Mouse (Mus musculus) effector memory CD4-positive, alpha-beta T cell, adult 7 months (primary cell): Measurements from ENCODE around the gene Col11a2. TPM values are rescaled to one million over a fixed set of nuclear protein-coding genes. Genes with fewer than 3 reads are reported as not detected.

Experiments used
- polyA plus RNA-seq: library from polyadenylated mRNA; unstranded; fragments of 100-300 nt; shearing (Covaris generic); gene quantifications from one replicate; pipeline ENCODE4 v1.2.1, GENCODE M21; 2017

Col11a2 gene
- polyA plus RNA-seq = 0.27 TPM

GRCm38 (mm10) chr17:34038878-34039561 lies at the start of gene Col11a2:
TSS of gene Col11a2 (plus strand) at chr17:34039437.

GRCm38 (mm10) chr17:34000150-34000537 lies 39.1 kb upstream of the Col11a2 start, which contains the start of gene H2-K1:
TSS of gene H2-K1 (minus strand) at chr17:34000347.

GRCm38 (mm10) chr17:34024317-34024821 lies 14.9 kb upstream of the Col11a2 start, which contains the start of gene Ring1:
TSS of gene Ring1 (minus strand) at chr17:34024680.

GRCm38 (mm10) chr17:34027656-34028223 lies 11.5 kb upstream of the Col11a2 start, which contains the start of gene H2-Ke6:
TSS of gene H2-Ke6 (minus strand) at chr17:34028060.

GRCm38 (mm10) chr17:34031465-34032173 lies 7.6 kb upstream of the Col11a2 start, which contains the start of the genes Slc39a7 and Rxrb:
TSS of gene Slc39a7 (minus strand) at chr17:34031682.
TSS of gene Rxrb (plus strand) at chr17:34031812.

GRCm38 (mm10) chr17:34092197-34092875 lies 53.1 kb downstream of the Col11a2 start, which contains the start of gene H2-Oa:
TSS of gene H2-Oa (plus strand) at chr17:34092340.

Other genes starting within 250 kb of the Col11a2 start
- 4.4 TPM for gene Kank3, start 228.9 kb upstream of the Col11a2 start, polyA plus RNA-seq
- gene Rps28, start 214.9 kb upstream of the Col11a2 start, polyA plus RNA-seq = 951 TPM
- gene Ndufa7, start 214.9 kb upstream of the Col11a2 start, polyA plus RNA-seq = 204 TPM
- 15.4 TPM for gene Cd320, start 196.3 kb upstream of the Col11a2 start, polyA plus RNA-seq
- gene Gm7029, start 165.6 kb upstream of the Col11a2 start, polyA plus RNA-seq = not detected
- gene Kifc1, start 148.8 kb upstream of the Col11a2 start, polyA plus RNA-seq = not detected
- gene Platr17, start 134.3 kb upstream of the Col11a2 start, polyA plus RNA-seq = 1.1 TPM
- gene Daxx, start 130.0 kb upstream of the Col11a2 start, polyA plus RNA-seq = 50.2 TPM
- 361 TPM for gene Tapbp, start 123.5 kb upstream of the Col11a2 start, polyA plus RNA-seq
- gene Zbtb22, start 123.5 kb upstream of the Col11a2 start, polyA plus RNA-seq = 17.3 TPM
- 79.3 TPM for gene Rgl2, start 109.9 kb upstream of the Col11a2 start, polyA plus RNA-seq
- 83.9 TPM for gene Pfdn6, start 99.1 kb upstream of the Col11a2 start, polyA plus RNA-seq
- 39.0 TPM for gene Wdr46, start 98.8 kb upstream of the Col11a2 start, polyA plus RNA-seq
- 8.6 TPM for gene B3galt4, start 87.9 kb upstream of the Col11a2 start, polyA plus RNA-seq
- gene Vps52, start 83.6 kb upstream of the Col11a2 start, polyA plus RNA-seq = 38.1 TPM
- gene Rps18, start 83.4 kb upstream of the Col11a2 start, polyA plus RNA-seq = 2,394 TPM
- gene H2-K1, start 39.1 kb upstream of the Col11a2 start, polyA plus RNA-seq = 13,530 TPM
- 26.1 TPM for gene Ring1, start 14.8 kb upstream of the Col11a2 start, polyA plus RNA-seq
- 225 TPM for gene H2-Ke6, start 11.4 kb upstream of the Col11a2 start, polyA plus RNA-seq
- 137 TPM for gene Slc39a7, start 7.8 kb upstream of the Col11a2 start, polyA plus RNA-seq
- gene Rxrb, start 7.6 kb upstream of the Col11a2 start, polyA plus RNA-seq = 78.8 TPM
- 1.2 TPM for gene H2-Oa, start 52.9 kb downstream of the Col11a2 start, polyA plus RNA-seq
- 12.1 TPM for gene H2-DMa, start 80.1 kb downstream of the Col11a2 start, polyA plus RNA-seq
- gene Brd2, start 83.2 kb downstream of the Col11a2 start, polyA plus RNA-seq = 260 TPM
- gene H2-DMb2, start 103.9 kb downstream of the Col11a2 start, polyA plus RNA-seq = 0.28 TPM
- gene H2-DMb1, start 113.6 kb downstream of the Col11a2 start, polyA plus RNA-seq = 1.0 TPM
- gene Tap1, start 148.1 kb downstream of the Col11a2 start, polyA plus RNA-seq = 207 TPM
- gene Psmb9, start 148.3 kb downstream of the Col11a2 start, polyA plus RNA-seq = 283 TPM
- gene Psmb8, start 158.3 kb downstream of the Col11a2 start, polyA plus RNA-seq = 746 TPM
- 259 TPM for gene Tap2, start 164.1 kb downstream of the Col11a2 start, polyA plus RNA-seq
- 20.6 TPM for gene H2-Ob, start 199.5 kb downstream of the Col11a2 start, polyA plus RNA-seq
- gene H2-Ab1, start 218.3 kb downstream of the Col11a2 start, polyA plus RNA-seq = 0.38 TPM
- gene H2-Aa, start 248.4 kb downstream of the Col11a2 start, polyA plus RNA-seq = 0.44 TPM